Mouse (Mus musculus) small intestine, adult 2 months (tissue): ENCODE results near the gene Olfr652. TPM values are rescaled to one million over a fixed set of nuclear protein-coding genes. Genes with fewer than 3 reads are reported as not detected.

ENCODE experiments used
- H3K27ac ChIP-seq: fragments of 200-500 bp; 2 replicates; pipeline ENCODE4 v1.5.1; 2012; ENCODE audit warnings: low read depth, low read length, control low read depth, inconsistent platforms; ENCODE audit not compliant: insufficient read depth
- H3K27me3 ChIP-seq: fragments of 200-500 bp; 2 replicates; pipeline ENCODE4 v1.6.1; 2012; ENCODE audit warnings: mild to moderate bottlenecking, moderate library complexity, low read length, inconsistent platforms; ENCODE audit not compliant: control insufficient read depth, insufficient read depth
- H3K36me3 ChIP-seq: fragments of 200-500 bp; 2 replicates; pipeline ENCODE4 v1.6.1; 2012; ENCODE audit warnings: mild to moderate bottlenecking, low read length, control low read depth, inconsistent platforms; ENCODE audit not compliant: control insufficient read depth, insufficient read depth
- H3K4me1 ChIP-seq: fragments of 200-500 bp; 2 replicates; pipeline ENCODE4 v1.6.1; 2012; ENCODE audit warnings: low read length, inconsistent platforms, mixed read lengths; ENCODE audit not compliant: control insufficient read depth, insufficient read depth, insufficient read length
- H3K4me3 ChIP-seq: fragments of 200-500 bp; 2 replicates; pipeline ENCODE4 v1.5.1; 2012; ENCODE audit warnings: low read depth, mild to moderate bottlenecking, control low read depth, inconsistent platforms, low read length, moderate library complexity
- CTCF ChIP-seq: fragments of 200-500 bp; IDR thresholded peaks from 2 replicates; pipeline ENCODE4 v1.5.1; 2012; ENCODE audit warnings: low read depth, mild to moderate bottlenecking, control low read depth, inconsistent platforms, low read length, moderate library complexity, mixed read lengths; ENCODE audit not compliant: insufficient replicate concordance, insufficient read length; ENCODE audit errors: extremely low read depth
- POLR2A ChIP-seq: fragments of 200-500 bp; IDR thresholded peaks from 2 replicates; pipeline ENCODE4 v1.6.1; 2012; ENCODE audit warnings: low read depth, mild to moderate bottlenecking, control low read depth, inconsistent platforms, low read length, moderate library complexity
- WGBS: fragments of 180-500 bp; shearing (Covaris S2); methylation state at CpG from one replicate; pipeline ENCODE4 v1.1.7; 2018; 5-methylcytosine and 5-hydroxymethylcytosine counted together
- polyA plus RNA-seq: library from polyadenylated mRNA; depleted of rRNA; stranded (reverse); fragments of >200 nt; gene quantifications from 2 replicates; pipeline ENCODE4 v1.2.3, GENCODE M21; 2012; rRNA removed

Gene Olfr652
- polyA plus RNA-seq: not detected in 2 replicates

DNA sequence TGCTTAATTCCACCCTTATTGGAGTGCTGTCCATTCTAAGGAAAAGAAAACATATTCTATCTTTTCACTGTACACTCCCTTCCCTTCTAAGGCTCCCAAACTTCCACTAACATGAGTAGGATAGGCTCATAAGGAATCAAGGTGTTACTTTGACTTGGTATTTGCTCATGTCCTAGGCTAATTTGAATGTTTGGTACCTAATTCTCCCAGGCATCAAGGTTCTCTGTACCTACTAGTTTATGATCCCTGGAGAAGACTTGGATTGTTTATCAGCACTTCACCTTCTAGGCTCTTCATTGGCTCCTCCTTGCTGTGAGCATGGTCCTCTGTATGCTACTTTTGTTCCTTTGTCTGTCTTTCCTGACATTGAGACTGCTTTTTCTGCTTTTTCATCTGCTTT is at the start of gene Olfr652:
Olfr652 (plus strand) TSS at position 301 of the 400 bp plus-strand sequence.
- Histone ChIP-seq H3K4me3 (no peak within 1 kb of the TSS), H3K36me3 (no peaks in the 10 kb centered on the region), H3K27ac (no peak within 1 kb of the TSS), H3K27me3 (no peaks in the 10 kb centered on the region), H3K4me1 (no peaks in the 10 kb centered on the region)
- no peak for TF ChIP-seq CTCF

DNA sequence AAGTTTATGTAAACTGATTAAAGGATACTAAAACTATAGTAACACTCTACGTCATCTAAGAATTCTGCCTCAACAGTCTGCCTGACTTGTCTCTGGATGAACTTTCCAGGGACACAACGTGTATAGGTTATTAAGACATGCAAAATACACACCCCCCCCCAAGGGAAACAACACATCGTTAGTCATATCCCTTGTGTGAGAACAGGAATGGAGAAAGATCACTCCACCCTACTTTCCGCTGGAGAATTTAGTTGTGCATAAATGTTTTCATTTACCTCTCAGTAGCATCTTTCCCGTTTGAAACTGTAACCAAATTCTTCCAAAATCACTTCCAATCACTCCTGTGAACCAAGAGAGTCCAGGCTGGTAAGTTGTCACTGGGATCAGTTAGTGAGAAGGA is 10.9 kb upstream of the Olfr652 start, which contains the start of gene Olfr651:
Olfr651 (plus strand) TSS at position 301 of the 400 bp plus-strand sequence.
- 74% methylated on average over 5 of the region's 5 CpGs for WGBS
- Histone ChIP-seq H3K27me3 (no peaks in the 10 kb centered on the region), H3K36me3 (no peaks in the 10 kb centered on the region), H3K4me1 (peaks cover 3% of the 10 kb centered on the region; the same call in 1 of the 2 replicates), H3K27ac (no peak within 1 kb of the TSS), H3K4me3 (no peak within 1 kb of the TSS)
- TF ChIP-seq POLR2A (no peak), CTCF (no peak)

DNA sequence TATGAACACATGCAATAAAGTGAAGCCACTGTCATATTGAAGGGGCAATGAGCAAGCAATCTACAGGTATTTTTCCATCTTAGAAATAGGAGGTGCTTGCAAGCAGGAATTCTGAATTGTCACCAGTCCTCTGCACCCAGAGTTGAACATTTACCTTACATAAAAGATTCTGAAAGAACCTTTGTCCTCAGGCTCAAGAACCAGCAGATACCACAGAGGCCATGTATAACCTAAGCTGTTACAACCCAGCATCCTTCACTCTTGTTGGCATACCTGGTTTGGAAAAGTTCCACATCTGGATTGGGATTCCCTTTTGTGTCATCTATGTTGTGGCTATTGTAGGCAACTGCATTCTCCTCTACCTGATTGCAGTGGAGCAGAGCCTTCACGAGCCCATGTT is 8.0 kb upstream of the Olfr652 start:
- no peaks in the 10 kb centered on the region for H3K27me3 ChIP-seq
- H3K27ac ChIP-seq: no peak overlapping the region
- H3K4me3 ChIP-seq: no peak overlapping the region
- no peaks in the 10 kb centered on the region for H3K36me3 ChIP-seq
- TF ChIP-seq CTCF (no peak), POLR2A (no peak)
- 70% methylated on average over 1 of the region's 1 CpGs for WGBS
- peaks cover 3% of the 10 kb centered on the region; the same call in 1 of the 2 replicates for H3K4me1 ChIP-seq

DNA sequence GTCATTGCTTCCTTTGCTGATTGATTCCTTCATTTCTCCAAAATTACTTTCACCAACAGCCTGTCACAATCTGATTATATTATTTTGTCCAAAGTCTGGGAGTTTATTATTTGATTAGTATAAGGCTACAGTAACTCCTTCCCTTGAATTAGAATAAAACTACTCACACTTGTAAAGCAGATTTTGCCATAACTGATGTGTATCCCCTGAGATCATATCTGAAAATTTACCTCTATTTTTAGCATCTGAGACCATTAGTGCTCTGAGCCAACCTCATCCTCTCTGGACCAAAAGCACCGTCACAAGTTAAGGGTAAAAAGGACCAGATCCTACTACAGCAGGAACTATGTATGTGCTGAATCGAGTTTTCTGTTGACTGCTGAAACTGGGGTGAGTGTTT is 16.3 kb downstream of the Olfr652 start, which contains the start of gene Olfr653:
Olfr653 (plus strand) TSS at position 301 of the 400 bp plus-strand sequence.
- Histone ChIP-seq H3K36me3 (no peaks in the 10 kb centered on the region), H3K4me3 (no peak within 1 kb of the TSS), H3K27me3 (no peaks in the 10 kb centered on the region), H3K27ac (no peak within 1 kb of the TSS), H3K4me1 (peaks cover 5% of the 10 kb centered on the region; the same call in 1 of the 2 replicates)
- 57% methylated on average over 2 of the region's 2 CpGs for WGBS
- no peak for TF ChIP-seq POLR2A
- TF ChIP-seq CTCF: no peak

DNA sequence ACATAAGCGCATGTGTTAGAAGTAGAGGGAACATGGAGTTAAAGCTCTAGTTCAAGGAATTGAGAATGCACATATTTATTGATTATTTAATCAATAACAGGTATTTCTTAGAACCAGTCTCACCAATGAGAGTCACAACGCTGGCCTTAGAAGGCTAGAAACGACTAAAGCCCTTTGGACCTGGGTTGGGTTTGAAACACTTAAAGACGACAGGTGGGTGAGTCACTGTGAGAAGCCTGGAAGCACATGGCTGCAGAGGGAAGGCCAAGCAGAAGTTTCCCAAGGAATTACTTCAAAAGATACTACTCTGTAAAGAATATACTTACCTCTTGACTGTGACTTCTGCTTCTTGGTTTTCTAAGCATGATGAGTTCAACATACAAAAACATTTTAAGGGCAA is 20.1 kb downstream of the Olfr652 start:
- TF ChIP-seq POLR2A: no peak
- no peak for TF ChIP-seq CTCF
- Histone ChIP-seq H3K36me3 (no peaks in the 10 kb centered on the region), H3K4me3 (no peak overlapping the region), H3K27me3 (no peaks in the 10 kb centered on the region), H3K27ac (peak overlapping the region; percentile 95), H3K4me1 (peaks cover 5% of the 10 kb centered on the region; the same call in 1 of the 2 replicates)
- 42% methylated on average over 4 of the region's 4 CpGs for WGBS

DNA sequence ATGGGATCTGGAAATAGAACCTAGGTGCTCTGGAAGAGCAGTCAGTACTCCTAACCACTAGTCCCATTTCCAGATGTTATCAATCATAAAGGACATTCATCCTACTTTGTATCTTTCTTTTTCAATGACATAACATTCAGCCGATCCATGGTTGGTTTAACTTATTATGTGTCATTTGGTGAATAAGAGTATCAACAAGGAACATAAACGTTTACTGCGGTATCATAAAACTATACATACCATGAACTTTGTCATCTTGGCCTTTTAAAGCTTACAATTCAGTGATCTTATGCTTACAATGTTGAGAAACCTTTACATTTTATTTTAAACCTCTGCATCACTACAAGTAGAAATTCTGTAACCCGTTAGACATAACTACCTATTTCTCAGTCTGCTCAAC is 20.7 kb downstream of the Olfr652 start:
- Histone ChIP-seq H3K27me3 (no peaks in the 10 kb centered on the region), H3K4me1 (peaks cover 5% of the 10 kb centered on the region; the same call in 1 of the 2 replicates), H3K36me3 (no peaks in the 10 kb centered on the region), H3K4me3 (no peak overlapping the region), H3K27ac (peak overlapping the region; percentile 95)
- TF ChIP-seq POLR2A (no peak), CTCF (no peak)
- 35% methylated on average over 4 of the region's 4 CpGs for WGBS

DNA sequence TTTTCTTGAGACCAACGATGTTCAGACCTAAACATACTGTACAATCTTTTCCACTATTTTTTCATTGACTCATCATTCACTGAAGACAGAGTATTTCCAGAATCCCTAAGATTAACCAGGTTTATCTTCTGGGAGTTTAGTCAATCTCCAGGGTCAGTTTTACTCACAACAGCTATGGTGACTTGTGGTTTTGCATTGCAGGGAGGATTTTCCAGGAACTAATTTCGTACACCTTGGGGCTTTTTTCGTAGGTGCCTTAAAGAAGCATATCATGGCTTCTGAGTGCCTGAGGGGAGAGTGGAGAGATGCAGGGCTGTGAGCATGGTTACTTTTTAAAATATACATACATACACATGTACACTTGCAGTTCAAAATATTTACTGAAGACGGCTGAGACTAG is 26.0 kb downstream of the Olfr652 start, which contains the start of gene Olfr654:
Olfr654 (plus strand) TSS at position 301 of the 400 bp plus-strand sequence.
- WGBS: 80% methylated on average over 4 of the region's 4 CpGs
- Histone ChIP-seq H3K27ac (no peak within 1 kb of the TSS), H3K4me1 (no peaks in the 10 kb centered on the region), H3K36me3 (no peaks in the 10 kb centered on the region), H3K27me3 (no peaks in the 10 kb centered on the region), H3K4me3 (no peak within 1 kb of the TSS)
- TF ChIP-seq POLR2A (no peak), CTCF (no peak)
